Mouse (Mus musculus): ENCODE measurements around the gene Hps5. TPM values are rescaled to one million over a fixed set of nuclear protein-coding genes. Genes with fewer than 3 reads are reported as not detected.

Gene Hps5
- total and polyA plus RNA-seq, 3 experiments, result 17.8 to 26.0 (median 20.8) TPM

DNA sequence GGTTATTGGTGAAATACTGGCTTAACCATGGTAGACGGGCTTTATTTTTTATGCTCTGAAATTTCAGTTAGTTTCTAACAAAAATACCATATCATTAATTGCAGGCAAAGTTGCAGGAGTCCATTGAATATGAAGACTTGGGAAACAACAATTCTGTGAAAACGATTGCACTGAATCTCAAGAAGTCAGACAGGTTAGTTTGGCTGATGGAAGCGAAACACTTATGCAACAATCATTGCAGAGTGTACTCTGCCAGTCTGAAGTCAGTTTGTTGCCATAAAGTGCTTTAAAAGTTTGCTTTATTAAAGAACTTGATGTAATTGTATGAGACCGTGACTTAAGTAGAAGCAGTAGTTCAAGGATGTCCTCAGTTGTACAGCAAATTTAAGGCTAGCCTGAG lies 18.1 kb upstream of the Hps5 start:
- Histone ChIP-seq H3K9me3 (replicated peaks; ENCODE audit: low read length) (no peaks in the 10 kb centered on the region), H3K36me3 (replicated peaks in 1 of 2; ENCODE audit: control insufficient read depth in 1 of 2, insufficient read depth in 1 of 2, low read length in 1 of 2) (peaks cover 41 to 74% of the 10 kb centered on the region in 2 experiments), H3K79me2 (replicated peaks; ENCODE audit: control insufficient read depth, extremely low read depth, insufficient read depth, poor library complexity, severe bottlenecking) (no peaks in the 10 kb centered on the region), H3K4me2 (ENCODE audit: insufficient read depth, low read depth, poor library complexity, severe bottlenecking) (no peak overlapping the region), H3K4me3 (replicated peaks in 1 of 3; ENCODE audit: low read depth in 2 of 3, low read length in 2 of 3, poor library complexity in 1 of 3) (no peak overlapping the region), H3K4me1 (ENCODE audit: control insufficient read depth in 1 of 2, insufficient read depth in 2 of 2) (no peaks in the 10 kb centered on the region), H3K27me3 (replicated peaks) (no peaks in the 10 kb centered on the region), H3K9ac (ENCODE audit: insufficient read depth, low read depth) (no peak overlapping the region), H3K27ac (ENCODE audit: insufficient read depth, low read depth) (no peak overlapping the region)
- DNase-seq (ENCODE audit: extremely low read depth), result no peak
- TF ChIP-seq ETS1 (conservative IDR thresholded peaks at IDR 0.05; ENCODE audit: low read depth, low read length), result no peak
- TF ChIP-seq NELFE (IDR thresholded peaks at IDR 0.05; ENCODE audit: low read depth, low read length), result no peak
- no peak for TF ChIP-seq IRF4 (IDR thresholded peaks at IDR 0.05; ENCODE audit: low read depth, low read length)
- TF ChIP-seq MAZ (IDR thresholded peaks at IDR 0.05; ENCODE audit: low read depth, low read length), result no peak
- TF ChIP-seq JUN (IDR thresholded peaks at IDR 0.05; ENCODE audit: insufficient read depth, low read depth, low read length), result no peak
- TF ChIP-seq KAT2A (IDR thresholded peaks at IDR 0.05; ENCODE audit: insufficient replicate concordance, low read length), result no peak
- dilution Hi-C loops (cut with MboI; ENCODE audit: extremely low pct_ligation_motif_present, extremely low pct_unique_long_range_greater_than_20kb, low sequenced_read_pairs), result no loop called here
- in situ Hi-C loops (cut with MboI; ENCODE audit: low pct_ligation_motif_present, low pct_unique_long_range_greater_than_20kb, low sequenced_read_pairs), result no loop called here

DNA sequence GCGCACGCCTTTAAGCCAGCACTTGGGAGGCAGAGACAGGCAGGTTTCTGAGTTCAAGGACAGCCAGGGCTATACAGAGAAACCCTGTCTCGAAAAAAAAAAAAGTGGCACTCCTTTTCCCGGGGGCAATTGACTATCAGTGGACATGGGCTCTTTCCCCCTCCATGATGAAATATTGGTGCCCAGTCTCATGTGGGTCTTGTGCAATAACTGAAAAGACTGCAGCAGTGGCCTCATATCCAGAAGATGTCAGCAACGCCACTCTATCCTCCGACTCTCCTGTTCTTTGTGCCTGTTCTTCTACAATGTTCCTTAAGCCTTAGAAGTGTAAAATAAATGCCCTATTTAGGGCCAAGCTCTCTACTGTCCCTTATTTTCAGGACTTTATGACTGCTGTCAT lies 14.5 kb upstream of the Hps5 start:
- Histone ChIP-seq H3K27ac (ENCODE audit: insufficient read depth, low read depth) (no peak overlapping the region), H3K4me3 (replicated peaks in 1 of 3; ENCODE audit: low read depth in 2 of 3, low read length in 2 of 3, poor library complexity in 1 of 3) (no peak overlapping the region), H3K27me3 (replicated peaks) (no peaks in the 10 kb centered on the region), H3K4me1 (ENCODE audit: control insufficient read depth in 1 of 2, insufficient read depth in 2 of 2) (no peaks in the 10 kb centered on the region), H3K9me3 (replicated peaks; ENCODE audit: low read length) (no peaks in the 10 kb centered on the region), H3K9ac (ENCODE audit: insufficient read depth, low read depth) (no peak overlapping the region), H3K79me2 (replicated peaks; ENCODE audit: control insufficient read depth, extremely low read depth, insufficient read depth, poor library complexity, severe bottlenecking) (no peaks in the 10 kb centered on the region), H3K4me2 (ENCODE audit: insufficient read depth, low read depth, poor library complexity, severe bottlenecking) (no peak overlapping the region), H3K36me3 (replicated peaks in 1 of 2; ENCODE audit: control insufficient read depth in 1 of 2, insufficient read depth in 1 of 2, low read length in 1 of 2) (peaks cover 37 to 74% of the 10 kb centered on the region in 2 experiments)
- in situ Hi-C loops (cut with MboI; ENCODE audit: low pct_ligation_motif_present, low pct_unique_long_range_greater_than_20kb, low sequenced_read_pairs) (no loop called here), dilution Hi-C loops (cut with MboI; ENCODE audit: extremely low pct_ligation_motif_present, extremely low pct_unique_long_range_greater_than_20kb, low sequenced_read_pairs) (no loop called here)
- no peak for TF ChIP-seq JUN (IDR thresholded peaks at IDR 0.05; ENCODE audit: insufficient read depth, low read depth, low read length)
- no peak for TF ChIP-seq MXI1 (IDR thresholded peaks at IDR 0.05; ENCODE audit: low read depth, low read length)
- TF ChIP-seq MAX (IDR thresholded peaks at IDR 0.05; ENCODE audit: low read length), result no peak
- TF ChIP-seq USF1 (IDR thresholded peaks at IDR 0.05; ENCODE audit: low read depth, low read length), result no peak
- TF ChIP-seq KAT2A (IDR thresholded peaks at IDR 0.05; ENCODE audit: insufficient replicate concordance, low read length), result no peak
- TF ChIP-seq EP300 (IDR thresholded peaks at IDR 0.05; ENCODE audit: low read length), result no peak
- TF ChIP-seq GABPA (IDR thresholded peaks at IDR 0.05; ENCODE audit: insufficient replicate concordance, low read depth, low read length), result no peak
- no peak for TF ChIP-seq RCOR1 (conservative IDR thresholded peaks at IDR 0.05; ENCODE audit: low read depth, low read length)
- DNase-seq (ENCODE audit: extremely low read depth), result no peak

- Histone ChIP-seq H3K4me1 (ENCODE audit: control insufficient read depth in 1 of 2, insufficient read depth in 2 of 2) (peaks cover 2 to 26% of the 10 kb centered on the region in 2 experiments; a peak in 2 of 4 replicates), H3K27ac (ENCODE audit: insufficient read depth, low read depth) (no peak overlapping the region), H3K79me2 (replicated peaks; ENCODE audit: control insufficient read depth, extremely low read depth, insufficient read depth, poor library complexity, severe bottlenecking) (peaks cover 51% of the 10 kb centered on the region), H3K4me3 (replicated peaks in 1 of 3; ENCODE audit: low read depth in 2 of 3, low read length in 2 of 3, poor library complexity in 1 of 3) (peak overlapping the region; percentile 89 to 95 (median 94)), H3K27me3 (replicated peaks) (no peaks in the 10 kb centered on the region), H3K4me2 (ENCODE audit: insufficient read depth, low read depth, poor library complexity, severe bottlenecking) (peak overlapping the region; percentile 100), H3K9ac (ENCODE audit: insufficient read depth, low read depth) (peak overlapping the region; percentile 72), H3K36me3 (replicated peaks in 1 of 2; ENCODE audit: control insufficient read depth in 1 of 2, insufficient read depth in 1 of 2, low read length in 1 of 2) (peaks cover 7 to 29% of the 10 kb centered on the region in 2 experiments), H3K9me3 (replicated peaks; ENCODE audit: low read length) (no peaks in the 10 kb centered on the region)
- dilution Hi-C loops (cut with MboI; ENCODE audit: extremely low pct_ligation_motif_present, extremely low pct_unique_long_range_greater_than_20kb, low sequenced_read_pairs), result no loop called here
- peak; percentile 42 for DNase-seq (ENCODE audit: extremely low read depth)
- in situ Hi-C loops (cut with MboI; ENCODE audit: low pct_ligation_motif_present, low pct_unique_long_range_greater_than_20kb, low sequenced_read_pairs), result loop anchor here (5.0 kb wide), 1 partner anchor 51 kb away; no protein-coding TSS in a partner anchor
- TF ChIP-seq MYC (IDR thresholded peaks at IDR 0.05; ENCODE audit: low read depth, low read length) (peak; percentile 96), MAX (IDR thresholded peaks at IDR 0.05; ENCODE audit: low read length) (peak; percentile 89), MAZ (IDR thresholded peaks at IDR 0.05; ENCODE audit: low read depth, low read length) (no peak), GABPA (IDR thresholded peaks at IDR 0.05; ENCODE audit: insufficient replicate concordance, low read depth, low read length) (no peak), ZMIZ1 (IDR thresholded peaks at IDR 0.05; ENCODE audit: low read depth, low read length) (no peak), CHD2 (IDR thresholded peaks at IDR 0.05; ENCODE audit: low read length) (no peak), CHD1 (IDR thresholded peaks at IDR 0.05; ENCODE audit: low read depth, low read length) (no peak), UBTF (IDR thresholded peaks at IDR 0.05; ENCODE audit: low read depth, low read length) (no peak), PAX5 (IDR thresholded peaks at IDR 0.05; ENCODE audit: low read length) (no peak), POLR2A (IDR thresholded peaks at IDR 0.05; ENCODE audit: low read depth, low read length) (no peak), KAT2A (IDR thresholded peaks at IDR 0.05; ENCODE audit: insufficient replicate concordance, low read length) (no peak), USF2 (conservative IDR thresholded peaks at IDR 0.05; ENCODE audit: low read depth, low read length) (no peak), MXI1 (IDR thresholded peaks at IDR 0.05; ENCODE audit: low read depth, low read length) (peak; percentile 93), SIN3A (IDR thresholded peaks at IDR 0.05; ENCODE audit: low read length) (0 out of 2 replicates have a peak, but pooled peaks have one; percentile 66), USF1 (IDR thresholded peaks at IDR 0.05; ENCODE audit: low read depth, low read length) (peak; percentile 15; the same call in 1 of the 2 replicates), NRF1 (IDR thresholded peaks at IDR 0.05; ENCODE audit: low read depth, low read length) (no peak), BHLHE40 (IDR thresholded peaks at IDR 0.05; ENCODE audit: low read depth, low read length) (peak; percentile 18; the same call in 1 of the 2 replicates), JUN (IDR thresholded peaks at IDR 0.05; ENCODE audit: insufficient read depth, low read depth, low read length) (no peak), SMC3 (IDR thresholded peaks at IDR 0.05; ENCODE audit: low read depth, low read length) (no peak), ELF1 (IDR thresholded peaks at IDR 0.05; ENCODE audit: low read depth, low read length) (no peak)
Observed at GRCm38 (mm10) chr7:46796779-46797178, 915 bp upstream of the Hps5 start.
